Mouse (Mus musculus): ENCODE data around the gene Tmem255a.

DNA sequence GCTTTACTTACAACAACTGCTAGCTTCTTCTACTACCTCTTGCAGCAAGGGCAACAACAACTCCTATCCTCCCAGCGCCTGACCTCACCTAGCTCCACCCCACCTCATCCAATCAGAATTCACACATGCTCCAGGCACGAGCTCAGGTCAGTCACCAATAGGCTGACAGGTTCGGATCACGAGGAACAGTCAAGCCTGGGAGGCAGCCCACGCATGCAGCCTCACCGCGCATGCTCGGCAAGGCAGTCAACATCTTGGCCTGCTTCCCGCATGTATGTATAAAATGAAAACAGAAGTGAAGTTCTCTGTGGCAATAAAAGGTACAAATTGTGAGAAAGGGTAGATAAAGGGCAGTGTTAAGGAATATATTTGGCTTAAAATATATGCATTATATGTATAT lies 86.2 kb downstream of the Tmem255a start:
- TF ChIP-seq POLR2A (IDR thresholded peaks at IDR 0.05; ENCODE audit: insufficient read length, low read depth) (no peak), MAX (IDR thresholded peaks at IDR 0.05; ENCODE audit: low read depth) (no peak), E2F4 (IDR thresholded peaks at IDR 0.05; ENCODE audit: insufficient read depth) (no peak), USF1 (IDR thresholded peaks at IDR 0.05; ENCODE audit: low read depth) (no peak)

Data from myocyte (in vitro differentiated cells).